Mouse (Mus musculus) embryonic fibroblast, embryonic 13.5 days (primary cell): ENCODE data around the gene Fto. TPM values are rescaled to one million over a fixed set of nuclear protein-coding genes. Genes with fewer than 3 reads are reported as not detected.

Experiments used
- H3K27ac ChIP-seq: 2 replicates; pipeline ENCODE4 v1.5.1; 2012; ENCODE audit warnings: low read length, control low read depth, inconsistent platforms; ENCODE audit not compliant: insufficient read depth
- H3K4me1 ChIP-seq: 2 replicates; pipeline ENCODE4 v1.6.1; 2011; ENCODE audit warnings: low read length; ENCODE audit not compliant: control insufficient read depth, insufficient read depth
- H3K4me3 ChIP-seq: 2 replicates; pipeline ENCODE4 v1.5.1; 2011; ENCODE audit warnings: mild to moderate bottlenecking, control low read depth, low read length; ENCODE audit not compliant: insufficient read depth
- CTCF ChIP-seq: IDR thresholded peaks from 2 replicates; pipeline ENCODE4 v1.5.1; 2011; ENCODE audit warnings: mild to moderate bottlenecking, control low read depth, low read length, moderate library complexity, borderline replicate concordance; ENCODE audit not compliant: insufficient read depth
- POLR2A ChIP-seq: IDR thresholded peaks from 2 replicates; pipeline ENCODE4 v1.6.1; 2011; ENCODE audit warnings: low read depth, mild to moderate bottlenecking, control low read depth, low read length, moderate library complexity
- polyA plus RNA-seq: library from polyadenylated mRNA; stranded (reverse); fragments of >200 nt; gene quantifications from 2 replicates; pipeline ENCODE4 v1.2.4, GENCODE M21; 2011; ENCODE audit warnings: low read depth; ENCODE audit not compliant: missing spikeins, insufficient read length

Gene Fto
- polyA plus RNA-seq, 1 experiment: 71.5 TPM

- no peak overlapping the region for H3K27ac ChIP-seq
- TF ChIP-seq CTCF (no peak), POLR2A (no peak)
- H3K4me3 ChIP-seq: no peak overlapping the region
- H3K4me1 ChIP-seq: 0 out of 2 replicates have a peak, but pooled peaks cover 2% of the 10 kb centered on the region
Observed at GRCm38 (mm10) chr8:91715387-91716085, 402.2 kb downstream of the Fto start.

Other genes with a start within 250 kb of the Fto start
- 23.2 and 24.7 TPM in 2 replicates for gene Rbl2, start 243.5 kb upstream of the Fto start, polyA plus RNA-seq
- gene Aktip, start 113.5 kb upstream of the Fto start, polyA plus RNA-seq: 37.2 and 46.3 TPM in 2 replicates
- 8.7 and 9.2 TPM in 2 replicates for gene Rpgrip1l, start 263 bp upstream of the Fto start, polyA plus RNA-seq